Mouse (Mus musculus) monocyte, adult 2 months (primary cell): ENCODE data around the gene Pnkd.
"Not testable (repeated sequence)": the region's sequence is repeated elsewhere in the genome, so short reads cannot be mapped to it uniquely, and the experiment has no call there.

Source experiments
- DNase-seq, 2 experiments: peaks; one replicate each; pipeline ENCODE4 v3.0.0; 2022; ENCODE audit warnings: low spot score in 2 of 2, low read depth in 1 of 2

Pnkd gene

GRCm38 (mm10) chr1:74321396-74321795, 36.7 kb downstream of the Pnkd start:
- DNase-seq, result no peak

- DNase-seq, result not testable (repeated sequence)
These were observed 42.2 kb downstream of the Pnkd start for GRCm38 (mm10) chr1:74326916-74327315.

GRCm38 (mm10) chr1:74329899-74330431, 45.2 kb downstream of the Pnkd start:
- DNase-seq, result no peak

GRCm38 (mm10) chr1:74331046-74331681, 46.4 kb downstream of the Pnkd start:
- no peak for DNase-seq

GRCm38 (mm10) chr1:74332241-74332763, 47.6 kb downstream of the Pnkd start:
- peak; percentile 71 to 72 for DNase-seq

- no peak for DNase-seq
These were observed 48.2 kb downstream of the Pnkd start for GRCm38 (mm10) chr1:74332930-74333329.

GRCm38 (mm10) chr1:74334607-74335006, 49.9 kb downstream of the Pnkd start:
- no peak for DNase-seq

- DNase-seq, result no peak
These were observed 50.3 kb downstream of the Pnkd start for GRCm38 (mm10) chr1:74335033-74335432.

GRCm38 (mm10) chr1:74335436-74336170, 50.9 kb downstream of the Pnkd start:
- no peak for DNase-seq

- no peak for DNase-seq
These were observed 52.6 kb downstream of the Pnkd start for GRCm38 (mm10) chr1:74337241-74337771.

GRCm38 (mm10) chr1:74338013-74338412, 53.3 kb downstream of the Pnkd start:
- DNase-seq, result no peak

GRCm38 (mm10) chr1:74338626-74339025, 53.9 kb downstream of the Pnkd start:
- no peak for DNase-seq

- DNase-seq, result no peak
These were observed 55.2 kb downstream of the Pnkd start for GRCm38 (mm10) chr1:74339917-74340316.

GRCm38 (mm10) chr1:74340361-74340764, 55.6 kb downstream of the Pnkd start:
- no peak for DNase-seq

- DNase-seq, result not testable (repeated sequence)
These were observed 56.3 kb downstream of the Pnkd start for GRCm38 (mm10) chr1:74340992-74341391.

- DNase-seq, result no peak
These were observed 57.2 kb downstream of the Pnkd start for GRCm38 (mm10) chr1:74341898-74342297.

GRCm38 (mm10) chr1:74342308-74342707, 57.6 kb downstream of the Pnkd start:
- no peak for DNase-seq

GRCm38 (mm10) chr1:74343161-74343560, 58.4 kb downstream of the Pnkd start:
- DNase-seq, result no peak

- DNase-seq, result no peak
These were observed 59.6 kb downstream of the Pnkd start for GRCm38 (mm10) chr1:74344163-74344916.

GRCm38 (mm10) chr1:74351185-74351769, 66.5 kb downstream of the Pnkd start:
- no peak for DNase-seq
